Mouse (Mus musculus): ENCODE results near the gene Snw1. TPM values are rescaled to one million over a fixed set of nuclear protein-coding genes. Genes with fewer than 3 reads are reported as not detected.
A peak's percentile ranks its signal among the peaks of the same experiment; 100 is the strongest.

Snw1 gene
- total RNA-seq, 2 experiments from 2014 or later, result 61.3 to 69.2 TPM

DNA sequence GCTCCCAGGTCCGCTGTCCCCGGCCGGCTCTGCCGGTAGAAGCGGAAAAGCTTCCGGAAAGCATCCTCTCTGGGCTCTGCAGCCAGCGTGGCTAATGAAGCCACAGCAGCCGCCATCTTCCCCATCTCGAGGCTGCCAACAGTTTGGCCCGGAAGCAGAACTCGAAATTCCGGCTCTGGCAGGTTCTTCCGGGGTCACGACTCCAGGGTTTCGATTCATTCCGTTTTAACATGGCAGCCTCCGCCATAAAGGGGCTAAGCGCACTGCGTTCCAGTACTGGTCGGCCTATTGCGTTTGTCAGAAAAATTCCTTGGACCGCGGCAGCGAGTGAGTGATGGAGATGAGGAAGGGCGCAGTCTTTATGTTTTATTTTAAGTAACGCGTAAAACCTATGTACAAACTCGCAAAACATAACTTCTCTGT, 28.4 kb downstream of the Snw1 start, which contains the start of the genes Slirp and Alkbh1:
TSS of gene Slirp (plus strand) at position 197 of the 423 bp plus-strand sequence.
TSS of gene Alkbh1 (minus strand) at position 318 of the 423 bp plus-strand sequence.
- peak; percentile 90 to 94 for DNase-seq (ENCODE audit: low spot score in 2 of 2)
- peak within 1 kb of the TSS; percentile 98 for H3K4me3 ChIP-seq
- peak within 1 kb of the TSS; percentile 87 for H3K27ac ChIP-seq
- no peak for TF ChIP-seq CTCF (conservative IDR thresholded peaks at IDR 0.05)

GRCm38 (mm10) chr12:87443115-87443699, 28.9 kb downstream of the Snw1 start:
- Histone ChIP-seq H3K27ac (peak overlapping the region; percentile 87), H3K4me3 (peak overlapping the region; percentile 98)
- no peak for DNase-seq (ENCODE audit: low spot score in 2 of 2)
- TF ChIP-seq CTCF (conservative IDR thresholded peaks at IDR 0.05), result peak; percentile 30

DNA sequence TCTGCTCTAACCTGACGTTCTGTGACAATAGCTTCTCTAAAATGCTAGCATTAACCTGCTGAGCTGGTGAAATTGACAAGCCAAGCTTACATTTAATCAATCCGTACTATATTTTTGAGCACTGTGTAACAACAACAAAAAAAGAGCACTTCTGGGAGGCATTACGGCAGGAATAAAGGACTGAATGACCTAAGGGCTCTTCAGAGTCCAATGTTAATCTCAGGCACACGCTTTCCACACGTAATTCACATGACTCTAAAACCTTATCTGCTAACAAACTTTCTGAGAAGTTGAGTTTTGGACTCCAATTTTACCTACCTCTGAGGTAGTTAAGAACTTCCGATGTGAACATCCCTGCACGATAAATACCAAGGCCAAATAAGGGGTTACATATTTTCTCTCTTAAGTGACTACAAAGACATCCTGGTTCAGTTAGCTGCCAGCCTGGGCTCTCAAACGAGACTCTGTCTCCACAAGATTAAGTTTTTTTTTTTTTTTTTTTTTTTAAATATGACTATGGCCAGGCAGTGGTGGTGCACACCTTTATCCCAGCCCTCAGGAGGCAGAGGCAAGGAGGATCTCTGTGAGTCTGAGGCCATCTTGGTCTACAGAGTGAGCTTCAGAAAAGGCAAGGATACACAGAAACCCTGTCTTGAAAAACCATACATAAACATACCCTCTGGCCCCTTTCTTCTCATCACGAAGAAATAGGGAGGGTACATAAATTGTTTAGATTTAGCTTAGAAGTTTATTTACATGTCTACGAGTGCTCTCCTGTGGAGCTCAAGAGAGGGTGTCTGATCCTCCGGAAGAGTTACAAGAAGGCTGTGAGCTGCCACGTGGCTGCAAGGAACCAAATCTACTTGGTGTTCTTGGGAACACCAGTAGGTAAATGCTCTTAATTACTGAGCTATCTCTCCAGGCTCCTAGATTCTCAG, 29.6 kb downstream of the Snw1 start:
- DNase-seq (ENCODE audit: low spot score in 2 of 2), result no peak
- Histone ChIP-seq H3K27ac (peak overlapping the region; percentile 87; the same call in 1 of the 2 replicates), H3K4me3 (peak overlapping the region; percentile 98)
- no peak for TF ChIP-seq CTCF (conservative IDR thresholded peaks at IDR 0.05)

- DNase-seq (ENCODE audit: low spot score in 2 of 2), result no peak
- Histone ChIP-seq H3K27ac (no peak overlapping the region), H3K4me3 (no peak overlapping the region)
- TF ChIP-seq CTCF (conservative IDR thresholded peaks at IDR 0.05), result no peak
Observed at GRCm38 (mm10) chr12:87428885-87429284, 43.2 kb downstream of the Snw1 start.

DNA sequence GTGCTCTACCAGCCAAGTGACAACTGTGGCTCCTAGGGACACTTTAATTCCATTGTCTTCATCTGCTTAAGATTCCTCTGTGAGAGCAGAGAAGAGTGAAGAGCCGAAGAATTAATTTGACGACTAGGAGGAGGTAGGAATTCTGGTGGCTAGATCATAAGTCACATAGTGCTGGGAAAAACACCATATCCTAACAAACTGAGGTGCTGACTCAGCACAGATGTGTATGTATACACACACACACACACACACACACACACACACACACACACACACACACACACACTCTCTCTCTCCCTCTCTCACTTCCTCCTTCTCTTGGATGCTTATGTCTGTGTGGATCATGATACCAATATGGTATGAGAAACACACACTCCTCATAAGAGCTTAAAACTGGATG, 43.8 kb downstream of the Snw1 start:
- Histone ChIP-seq H3K4me3 (no peak overlapping the region), H3K27ac (no peak overlapping the region)
- no peak for DNase-seq (ENCODE audit: low spot score in 2 of 2)
- TF ChIP-seq CTCF (conservative IDR thresholded peaks at IDR 0.05), result no peak

DNA sequence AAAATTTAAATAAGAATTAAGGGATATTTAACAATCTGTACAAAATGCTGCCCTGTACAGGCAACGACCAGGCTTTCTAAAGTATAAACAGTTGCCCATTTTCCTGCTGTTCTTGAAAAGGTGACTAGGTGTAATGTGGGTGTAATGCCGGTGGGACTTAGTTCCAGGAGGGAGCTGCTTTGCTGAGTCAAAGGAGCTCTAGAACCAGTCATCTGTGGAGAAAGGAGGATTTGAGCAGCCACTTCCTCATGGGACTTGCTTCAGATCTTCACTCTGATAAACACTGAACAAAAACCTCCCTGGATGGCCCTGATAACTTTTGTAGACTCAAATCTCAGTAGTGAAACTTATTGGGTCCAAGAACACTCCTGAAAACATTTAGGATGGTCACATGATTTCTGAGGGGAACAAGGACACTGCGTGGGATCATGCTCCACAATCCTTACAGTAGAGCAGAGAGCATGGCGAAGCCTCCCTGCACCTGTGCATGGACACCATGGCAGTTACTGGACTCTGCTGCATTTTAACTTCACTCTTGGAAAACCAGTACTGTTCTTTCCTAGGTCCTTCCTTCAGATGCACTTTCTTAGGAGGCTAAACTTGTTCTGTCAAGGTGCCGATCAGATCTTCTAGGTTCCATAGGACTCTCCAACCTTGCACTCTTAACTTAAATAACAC, 45.6 kb downstream of the Snw1 start:
- Histone ChIP-seq H3K27ac (no peak overlapping the region), H3K4me3 (no peak overlapping the region)
- no peak for TF ChIP-seq CTCF (conservative IDR thresholded peaks at IDR 0.05)
- no peak for DNase-seq (ENCODE audit: low spot score in 2 of 2)

GRCm38 (mm10) chr12:87424516-87424915, 47.6 kb downstream of the Snw1 start:
- no peak for DNase-seq (ENCODE audit: low spot score in 2 of 2)
- Histone ChIP-seq H3K4me3 (no peak overlapping the region), H3K27ac (no peak overlapping the region)
- TF ChIP-seq CTCF (conservative IDR thresholded peaks at IDR 0.05), result no peak

- Histone ChIP-seq H3K27ac (no peak overlapping the region), H3K4me3 (no peak overlapping the region)
- no peak for DNase-seq (ENCODE audit: low spot score in 2 of 2)
- TF ChIP-seq CTCF (conservative IDR thresholded peaks at IDR 0.05), result no peak
Observed at GRCm38 (mm10) chr12:87423700-87424099, 48.4 kb downstream of the Snw1 start.

GRCm38 (mm10) chr12:87421708-87422507, 50.2 kb downstream of the Snw1 start:
- no peak overlapping the region for H3K4me3 ChIP-seq
- no peak for DNase-seq (ENCODE audit: low spot score in 2 of 2)
- TF ChIP-seq CTCF (conservative IDR thresholded peaks at IDR 0.05), result no peak
- no peak overlapping the region for H3K27ac ChIP-seq

DNA sequence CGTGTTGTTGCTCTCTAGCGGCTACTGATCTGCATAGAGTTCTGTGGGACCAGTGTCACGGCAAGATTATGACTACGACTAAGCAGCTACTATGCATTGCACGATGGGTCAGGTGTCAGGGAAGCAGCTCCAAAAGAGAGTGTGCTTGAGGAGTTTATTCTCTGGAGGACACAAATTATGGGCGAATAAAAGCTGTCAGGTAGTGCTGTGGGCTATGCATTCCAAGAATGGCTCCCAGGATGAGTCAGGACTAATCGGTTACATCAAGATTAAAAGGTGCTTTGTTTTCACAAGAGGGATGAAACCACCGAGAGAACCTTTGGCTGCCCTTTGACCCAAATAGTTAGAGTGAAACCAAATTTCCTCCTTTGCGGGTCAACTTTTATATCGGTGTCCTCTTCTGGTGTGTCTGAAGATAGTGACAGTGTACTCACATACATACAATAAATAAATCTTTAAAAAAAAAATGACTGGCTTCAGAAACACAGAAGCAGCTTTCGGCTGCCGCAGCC, 52.0 kb downstream of the Snw1 start:
- DNase-seq (ENCODE audit: low spot score in 2 of 2), result no peak
- no peak overlapping the region for H3K27ac ChIP-seq
- TF ChIP-seq CTCF (conservative IDR thresholded peaks at IDR 0.05), result no peak
- H3K4me3 ChIP-seq, result no peak overlapping the region

DNA sequence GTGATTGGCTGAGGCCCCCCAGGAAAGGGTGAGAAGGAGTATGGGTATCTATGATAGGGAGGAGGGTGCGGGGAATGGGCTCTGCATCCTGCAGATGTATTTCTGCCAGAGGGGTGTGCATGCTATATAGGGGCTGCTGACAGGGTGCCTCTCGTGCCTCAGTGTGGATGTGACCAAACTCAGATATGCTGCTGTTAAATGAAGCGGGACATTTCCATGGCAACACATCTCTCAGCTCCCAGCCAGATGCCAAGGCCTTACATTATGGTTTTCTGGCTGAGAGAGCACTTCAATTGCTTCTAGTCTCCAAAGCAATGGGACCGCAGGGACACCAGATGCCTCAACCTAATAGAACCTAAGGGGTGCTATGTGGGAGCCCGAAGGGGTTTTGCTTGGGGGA, 53.2 kb downstream of the Snw1 start:
- Histone ChIP-seq H3K27ac (no peak overlapping the region), H3K4me3 (no peak overlapping the region)
- TF ChIP-seq CTCF (conservative IDR thresholded peaks at IDR 0.05), result no peak
- DNase-seq (ENCODE audit: low spot score in 2 of 2), result no peak

DNA sequence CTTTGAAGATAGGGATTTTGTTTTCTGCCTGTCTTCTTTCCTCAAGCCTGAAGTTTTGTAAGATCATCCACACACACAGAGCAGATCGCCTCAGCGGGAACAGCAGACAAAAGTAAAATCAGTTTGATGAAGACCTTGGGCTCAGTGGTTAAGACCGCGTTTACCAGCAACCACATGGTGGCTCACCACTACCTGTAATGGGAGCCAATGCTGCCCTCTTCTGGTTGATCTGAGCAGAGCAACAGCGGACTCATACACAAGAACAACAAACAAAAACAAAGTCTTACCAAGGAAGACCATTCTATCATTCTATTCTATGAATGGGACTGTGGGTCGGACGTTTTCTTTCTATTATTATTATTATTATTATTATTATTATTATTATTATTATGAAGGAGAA, 55.4 kb downstream of the Snw1 start:
- peak; percentile 14 to 30 for DNase-seq (ENCODE audit: low spot score in 2 of 2)
- Histone ChIP-seq H3K27ac (no peak overlapping the region), H3K4me3 (no peak overlapping the region)
- peak; percentile 83 for TF ChIP-seq CTCF (conservative IDR thresholded peaks at IDR 0.05)
